Mouse (Mus musculus) layer of hippocampus, postnatal 10 days (tissue): ENCODE measurements at regions not wholly inside any gene's neighbourhood (a gene's known extent, or its start where the extent isn't known, plus 50 kb on each side); places are given as distances from the start of the nearest gene placed in this dataset.

Experiments
- DNase-seq, 2 experiments: peaks; one replicate each; pipeline ENCODE4 v3.0.0; 2021; ENCODE audit warnings: low spot score in 2 of 2

- DNase-seq: no peak
Observed at GRCm38 (mm10) chr9:41834487-41835404, 289.4 kb downstream of the Sorl1 start.

DNA sequence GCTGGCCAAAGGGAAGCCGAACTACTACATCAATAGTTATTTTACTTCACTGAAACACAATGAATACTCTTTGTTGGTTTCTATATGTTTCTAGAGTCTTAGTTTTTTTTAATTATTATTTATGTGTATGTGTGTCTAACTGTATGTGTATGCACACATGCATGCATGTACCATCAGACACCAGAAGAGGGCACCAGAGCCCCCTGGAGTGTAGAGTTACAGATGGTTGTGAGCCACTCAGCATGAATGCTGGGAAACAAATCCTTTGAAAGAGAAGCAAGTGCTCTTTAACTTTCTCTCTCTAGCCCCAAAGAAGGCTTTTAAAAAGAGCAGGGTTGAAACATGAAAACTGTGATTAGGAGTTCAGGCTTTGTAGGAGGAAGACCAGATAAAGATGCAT, 290.7 kb downstream of the Sorl1 start:
- no peak for DNase-seq

DNA sequence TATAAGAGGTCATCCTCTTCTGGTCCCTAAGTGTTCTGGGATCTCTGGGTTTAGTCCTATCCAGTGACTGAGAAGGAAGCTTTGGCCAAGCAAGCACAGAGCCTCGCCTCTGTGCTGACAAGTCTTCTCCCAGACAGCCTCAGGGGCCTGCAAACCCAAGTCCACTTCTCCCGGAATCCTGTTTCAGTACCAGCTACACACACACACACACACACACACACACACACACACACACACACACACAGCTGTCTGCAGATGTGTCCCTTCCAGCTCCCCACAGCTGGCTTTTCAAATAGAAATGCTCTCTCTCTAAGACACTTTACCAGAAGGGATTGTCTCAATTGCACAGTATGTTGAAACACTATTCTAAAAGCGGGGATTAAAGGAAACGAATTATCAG, 296.7 kb downstream of the Sorl1 start:
- no peak for DNase-seq

- no peak for DNase-seq
Observed at GRCm38 (mm10) chr9:41821401-41821800, 302.7 kb downstream of the Sorl1 start.

GRCm38 (mm10) chr9:41817740-41818461, 306.2 kb downstream of the Sorl1 start:
- no peak for DNase-seq

DNA sequence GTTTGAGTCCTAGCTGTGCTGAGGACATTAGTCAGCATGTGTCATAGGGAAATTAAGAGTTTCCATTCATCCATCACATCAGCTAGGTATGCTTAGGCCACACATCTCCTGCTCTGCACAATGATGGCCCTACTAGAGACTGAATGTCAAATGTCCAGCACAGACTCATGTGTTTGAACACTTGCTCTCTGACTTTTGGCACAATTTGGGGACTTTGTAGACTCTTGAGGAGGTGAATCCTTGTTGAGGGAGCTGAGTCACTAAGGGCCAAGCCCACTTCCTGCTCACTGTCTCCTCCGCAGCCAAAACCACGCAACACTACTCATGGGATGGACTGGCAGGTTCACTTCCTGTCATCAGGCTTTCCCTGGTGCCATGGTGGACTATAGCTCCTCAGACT, 308.2 kb downstream of the Sorl1 start:
- DNase-seq: no peak

GRCm38 (mm10) chr9:41809291-41809690, 314.8 kb downstream of the Sorl1 start:
- DNase-seq: no peak

DNA sequence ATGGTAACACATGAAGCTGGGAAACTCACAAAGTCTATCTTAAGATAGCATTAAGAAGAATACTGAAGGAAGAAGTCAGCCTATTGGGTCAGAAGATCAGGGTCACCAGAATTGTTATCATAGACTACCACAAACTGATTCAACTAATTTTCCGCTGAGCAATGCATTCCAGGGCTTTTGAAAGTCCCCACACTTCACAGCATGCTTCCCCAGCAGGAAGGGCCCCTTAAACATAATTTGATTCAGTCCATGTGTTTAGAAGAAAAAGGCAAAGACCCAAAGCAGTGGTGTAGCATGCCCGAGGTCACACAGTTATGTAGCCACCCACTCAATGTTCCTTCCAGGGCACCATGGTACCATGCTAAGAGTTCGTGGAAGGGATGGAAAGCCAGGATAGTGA, 315.3 kb downstream of the Sorl1 start:
- no peak for DNase-seq

GRCm38 (mm10) chr9:41806289-41806621, 317.8 kb downstream of the Sorl1 start:
- no peak for DNase-seq

DNA sequence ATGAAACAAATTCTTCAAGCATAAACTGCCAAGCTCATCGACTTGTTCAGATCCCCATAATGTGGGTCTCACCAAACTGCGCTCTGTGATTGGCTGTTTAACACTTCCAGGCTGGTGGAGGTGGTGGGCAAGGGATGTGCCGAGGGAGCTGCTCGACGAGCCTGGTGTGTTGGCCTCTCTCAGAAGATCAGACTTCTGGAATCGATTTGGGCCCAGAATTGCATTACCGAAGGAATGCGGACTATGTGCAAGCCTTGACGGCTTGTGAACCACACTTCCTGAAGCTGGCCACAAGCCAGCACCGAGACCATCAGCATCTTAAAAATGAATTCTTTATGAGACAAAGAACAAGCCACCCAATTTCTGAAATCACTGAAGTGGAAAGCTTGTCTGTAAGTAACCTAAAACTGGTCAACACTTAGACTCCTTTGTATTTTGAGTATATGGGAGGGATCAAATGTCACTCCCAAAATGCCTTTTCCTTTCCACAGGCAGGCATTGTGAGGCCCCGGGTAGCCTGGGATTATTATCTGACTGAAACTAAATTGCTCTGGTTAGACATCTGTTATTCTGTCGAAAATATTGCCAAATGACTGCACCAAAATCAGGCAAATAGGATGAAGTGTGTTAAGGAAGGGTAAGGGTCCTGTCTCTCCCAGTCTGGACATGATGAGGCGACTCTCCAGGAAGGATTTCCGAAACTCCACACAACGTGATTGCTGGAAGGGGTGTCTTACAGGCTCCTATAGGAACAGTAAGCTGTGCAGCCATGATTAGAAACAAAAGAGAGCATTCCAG, 318.4 kb downstream of the Sorl1 start:
- DNase-seq: no peak

- DNase-seq: no peak
Observed at GRCm38 (mm10) chr9:41804711-41805331, 319.3 kb downstream of the Sorl1 start.

DNA sequence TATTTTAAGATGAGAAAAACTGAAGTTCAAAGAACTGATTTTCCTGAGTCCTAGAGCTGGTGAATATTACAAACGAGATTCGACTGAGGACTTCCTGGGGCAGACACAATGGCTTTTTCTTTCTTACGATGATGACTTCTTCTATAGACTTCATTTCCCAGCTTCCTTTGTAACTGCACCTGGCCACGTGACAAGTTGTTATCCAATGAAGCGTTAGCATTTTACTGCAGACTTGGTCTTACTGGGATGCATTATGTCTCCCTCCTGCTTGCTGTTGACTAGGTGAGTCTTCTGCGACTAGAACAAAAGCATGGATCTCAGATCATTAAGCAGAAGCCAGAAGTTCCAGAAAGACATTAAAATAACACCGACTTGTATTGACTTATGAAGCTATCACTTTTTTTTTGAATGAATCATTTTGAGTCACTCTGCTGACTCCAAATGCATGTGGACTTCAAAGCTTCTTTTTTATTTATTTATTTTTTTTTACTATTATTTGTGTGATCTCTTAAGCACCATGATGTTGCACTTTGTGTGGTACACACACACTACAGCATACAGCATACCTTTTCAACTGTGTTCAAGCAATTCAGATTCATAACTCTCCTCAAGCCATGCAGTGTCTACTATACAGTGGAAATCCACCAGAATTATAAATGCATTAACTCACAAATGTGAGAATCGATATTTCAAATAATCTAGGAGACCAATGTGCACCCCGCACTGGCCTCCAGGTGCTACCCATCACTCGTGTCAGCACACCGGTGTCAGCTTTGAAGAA, 320.2 kb downstream of the Sorl1 start:
- DNase-seq: peak in 1 of 2 experiments; percentile 40

DNA sequence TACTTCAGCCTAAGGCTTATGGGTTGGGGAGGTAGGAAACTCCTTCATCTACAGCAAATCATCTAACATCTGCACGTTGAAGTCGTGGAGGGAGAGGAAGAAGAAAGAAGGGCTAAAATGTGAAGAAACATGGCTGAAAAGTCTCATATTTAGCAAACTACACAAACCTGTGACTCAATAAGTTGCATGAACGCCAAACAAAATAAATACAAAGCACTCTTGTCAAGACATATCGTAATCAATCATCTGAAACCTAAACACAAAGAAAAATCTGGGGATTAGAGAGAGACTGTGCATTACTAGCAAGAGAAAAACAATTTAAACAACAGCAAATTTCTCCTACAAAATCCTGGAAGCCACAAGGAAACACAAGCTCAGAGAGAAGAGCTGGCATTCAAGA, 322.7 kb downstream of the Sorl1 start:
- no peak for DNase-seq

- DNase-seq: no peak
Observed at GRCm38 (mm10) chr9:41792830-41793213, 331.3 kb downstream of the Sorl1 start.

- DNase-seq: no peak
Observed at GRCm38 (mm10) chr9:41792173-41792829, 331.8 kb downstream of the Sorl1 start.

GRCm38 (mm10) chr9:41791501-41792172, 332.5 kb downstream of the Sorl1 start:
- DNase-seq: peak; percentile 54 to 66

DNA sequence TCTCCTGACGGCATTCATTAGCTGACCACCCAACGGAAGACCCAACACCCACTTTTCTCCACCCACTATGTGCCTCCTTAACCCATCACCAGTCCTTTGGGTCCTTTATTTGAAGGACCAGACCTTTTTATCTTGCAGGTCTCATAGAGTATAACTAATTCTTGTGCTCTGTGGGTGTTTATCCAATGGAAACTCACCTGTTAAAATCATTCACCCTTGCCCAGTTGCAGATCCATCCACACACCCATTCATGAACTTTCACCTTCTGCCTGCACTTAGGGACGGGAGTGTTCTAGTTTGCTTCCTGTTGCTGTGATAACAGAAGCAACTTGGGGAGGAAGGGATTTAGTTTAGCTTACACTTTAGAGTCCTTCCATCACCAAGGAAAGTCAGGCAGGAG, 339.0 kb downstream of the Sorl1 start:
- no peak for DNase-seq

DNA sequence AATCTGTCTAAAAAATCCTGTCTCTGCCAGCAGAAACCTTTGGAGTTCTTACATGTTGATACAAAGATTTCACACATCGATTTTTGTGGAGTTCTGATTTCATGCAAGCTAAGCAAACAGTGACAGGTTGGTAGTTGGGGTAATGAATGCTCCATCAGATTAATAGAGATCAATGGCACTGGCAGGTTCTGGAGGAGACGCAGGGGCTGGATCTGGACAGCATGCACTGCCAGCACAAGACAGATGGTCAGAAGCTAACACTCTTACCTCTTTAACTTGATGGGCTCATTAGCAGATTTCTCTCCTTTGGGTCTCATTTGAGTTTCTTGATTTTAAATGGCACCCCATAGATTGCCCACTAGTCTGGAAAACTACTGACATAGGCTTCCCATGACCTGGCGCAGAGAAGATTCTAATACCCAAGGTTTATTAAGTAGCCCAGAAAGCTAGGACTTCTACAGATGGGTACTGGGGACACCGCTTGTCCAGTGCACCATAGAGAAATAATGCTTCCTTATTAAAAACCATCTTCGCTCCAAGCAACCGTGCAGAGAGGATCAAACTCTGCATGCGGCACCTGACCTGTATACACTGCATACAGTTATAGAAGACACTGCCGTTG, 351.7 kb downstream of the Sorl1 start:
- no peak for DNase-seq

GRCm38 (mm10) chr9:41771276-41771675, 352.8 kb downstream of the Sorl1 start:
- no peak for DNase-seq
